Mouse (Mus musculus) ES-E14 (cell line): ENCODE measurements around the gene Ppp6r1. TPM values are rescaled to one million over a fixed set of nuclear protein-coding genes. Genes with fewer than 3 reads are reported as not detected.
"Not testable (repeated sequence)": the region's sequence is repeated elsewhere in the genome, so short reads cannot be mapped to it uniquely, and the experiment has no call there.

ENCODE experiments used
- DNase-seq: peaks from one replicate; pipeline ENCODE4 v3.0.0-alpha.2; 2013; ENCODE audit warnings: low read depth, low spot score
- H3K27ac ChIP-seq: 2 replicates; pipeline ENCODE4 v1.5.1; 2012; ENCODE audit warnings: low read depth, mild to moderate bottlenecking, low read length, moderate library complexity, mixed read lengths; ENCODE audit not compliant: poor library complexity, insufficient read depth, severe bottlenecking
- H3K36me3 ChIP-seq: 2 replicates; pipeline ENCODE4 v1.6.1; 2012; ENCODE audit warnings: mild to moderate bottlenecking, low read length, moderate library complexity, mixed read lengths; ENCODE audit not compliant: control insufficient read depth, poor library complexity, insufficient read depth, severe bottlenecking
- H3K4me1 ChIP-seq, 2 experiments: fragments of 150-350 bp in 1 of 2; sonication (generic) in 1 of 2; 2 replicates each; pipeline ENCODE4 v1.6.1; 2012; ENCODE audit warnings: low read length in 2 of 2, mild to moderate bottlenecking in 1 of 2, mixed read lengths in 1 of 2; ENCODE audit not compliant: control insufficient read depth in 2 of 2, insufficient read depth in 2 of 2, poor library complexity in 1 of 2
- H3K4me3 ChIP-seq, 2 experiments: fragments of 150-350 bp in 1 of 2; sonication (generic) in 1 of 2; 2 replicates each; pipeline ENCODE4 v1.5.1; 2012; ENCODE audit warnings: low read length in 2 of 2, low read depth in 1 of 2, mild to moderate bottlenecking in 1 of 2, mixed read lengths in 1 of 2; ENCODE audit not compliant: insufficient read depth in 1 of 2, poor library complexity in 1 of 2, severe bottlenecking in 1 of 2
- H3K9ac ChIP-seq: 2 replicates; pipeline ENCODE4 v1.6.1; 2012; ENCODE audit warnings: low read depth, mild to moderate bottlenecking, low read length, mixed read lengths; ENCODE audit not compliant: poor library complexity, insufficient read depth, severe bottlenecking
- H3K9me3 ChIP-seq: fragments of 150-350 bp; sonication (generic); 2 replicates; pipeline ENCODE4 v1.6.1; 2012; ENCODE audit warnings: low read depth, mild to moderate bottlenecking, low read length; ENCODE audit not compliant: control insufficient read depth, insufficient read depth
- CHD2 ChIP-seq: IDR thresholded peaks from 2 replicates; pipeline ENCODE4 v1.6.1; 2014; ENCODE audit warnings: mild to moderate bottlenecking, low read depth, low read length, inconsistent platforms
- HCFC1 ChIP-seq: IDR thresholded peaks from 2 replicates; pipeline ENCODE4 v1.6.1; 2012; ENCODE audit warnings: low read length, inconsistent platforms, borderline replicate concordance; ENCODE audit not compliant: insufficient read depth
- MAFK ChIP-seq: IDR thresholded peaks from 2 replicates; pipeline ENCODE4 v1.6.1; 2014; ENCODE audit warnings: mild to moderate bottlenecking, low read depth, low read length, inconsistent platforms; ENCODE audit not compliant: insufficient read depth
- ZC3H11A ChIP-seq: IDR thresholded peaks from 2 replicates; pipeline ENCODE4 v1.6.1; 2012; ENCODE audit warnings: low read depth, mild to moderate bottlenecking, inconsistent platforms, low read length, borderline replicate concordance
- ZNF384 ChIP-seq: IDR thresholded peaks from 2 replicates; pipeline ENCODE4 v1.6.1; 2012; ENCODE audit warnings: low read depth, low read length, inconsistent platforms
- in situ Hi-C, 2 experiments: fragments of 600-800 bp; cut with MboI; formaldehyde crosslinking; loops; one replicate each; pipeline ENCODE4 v1.15.1; 2025; ENCODE audit warnings: low sequenced_read_pairs in 2 of 2, inconsistent platforms in 1 of 2; ENCODE audit not compliant: unreplicated experiment in 2 of 2
- total RNA-seq: library from RNA; depleted of rRNA; stranded (reverse); fragments of 300-350 nt; gene quantifications from 2 replicates; pipeline ENCODE4 v1.2.3, GENCODE M21; 2012; rRNA removed

Ppp6r1 gene
- total RNA-seq, 1 experiment: 62.9 TPM

DNA sequence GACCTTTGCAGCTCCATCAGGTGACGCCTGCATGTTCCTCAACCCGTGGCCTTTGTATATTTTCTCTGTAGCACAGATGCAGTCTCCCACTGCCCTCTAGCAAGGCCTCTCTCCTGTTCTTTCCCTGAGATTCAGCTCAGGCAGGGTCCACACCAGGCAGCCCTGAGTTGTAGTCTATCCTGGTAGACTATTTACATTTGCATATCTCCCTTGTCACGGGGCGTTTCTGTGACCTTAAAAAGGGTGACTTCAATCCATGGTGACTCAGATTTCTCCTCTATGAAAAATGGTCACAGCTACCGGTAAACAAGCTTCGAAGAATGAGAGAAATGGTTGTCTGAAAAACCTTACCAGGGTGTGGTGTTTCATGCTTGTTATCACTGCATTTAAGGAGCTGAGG, 54.9 kb downstream of the Ppp6r1 start, which contains the start of gene Ptprh:
TSS of gene Ptprh (minus strand) at position 169 of the 400 bp plus-strand sequence.
- Histone ChIP-seq H3K9ac (no peak within 1 kb of the TSS), H3K9me3 (no peaks in the 10 kb centered on the region), H3K36me3 (no peaks in the 10 kb centered on the region), H3K27ac (no peak within 1 kb of the TSS), H3K4me1 (no peaks in the 10 kb centered on the region), H3K4me3 (no peak within 1 kb of the TSS)
- in situ Hi-C loops: no loop called here
- TF ChIP-seq ZC3H11A (no peak), ZNF384 (no peak), CHD2 (no peak)
- DNase-seq: no peak

DNA sequence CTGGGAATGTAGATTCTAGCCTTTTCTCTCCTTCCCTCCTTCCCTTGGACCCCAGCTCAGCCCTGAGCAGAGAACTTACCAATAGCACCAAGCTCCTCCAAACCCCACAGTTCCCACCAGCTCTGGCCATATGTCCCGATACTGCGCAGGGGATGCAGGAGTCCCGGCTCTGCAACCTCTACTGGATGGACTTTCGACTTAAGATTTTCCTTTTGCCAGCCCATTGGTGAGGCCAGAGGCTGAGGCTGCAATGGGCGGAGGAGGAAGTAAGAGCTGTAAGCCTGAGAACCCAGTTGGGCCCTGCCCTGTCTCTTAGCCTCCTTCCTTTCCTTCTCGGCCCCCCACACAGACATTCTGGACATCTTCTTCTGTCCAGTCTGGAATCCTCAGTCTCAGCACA, 55.9 kb downstream of the Ppp6r1 start:
- Histone ChIP-seq H3K27ac (no peak overlapping the region), H3K9me3 (no peaks in the 10 kb centered on the region), H3K4me1 (no peaks in the 10 kb centered on the region), H3K4me3 (no peak overlapping the region), H3K36me3 (no peaks in the 10 kb centered on the region), H3K9ac (no peak overlapping the region)
- in situ Hi-C loops: no loop called here
- TF ChIP-seq ZNF384 (no peak), ZC3H11A (no peak), MAFK (no peak), CHD2 (no peak), HCFC1 (no peak)
- DNase-seq: no peak

DNA sequence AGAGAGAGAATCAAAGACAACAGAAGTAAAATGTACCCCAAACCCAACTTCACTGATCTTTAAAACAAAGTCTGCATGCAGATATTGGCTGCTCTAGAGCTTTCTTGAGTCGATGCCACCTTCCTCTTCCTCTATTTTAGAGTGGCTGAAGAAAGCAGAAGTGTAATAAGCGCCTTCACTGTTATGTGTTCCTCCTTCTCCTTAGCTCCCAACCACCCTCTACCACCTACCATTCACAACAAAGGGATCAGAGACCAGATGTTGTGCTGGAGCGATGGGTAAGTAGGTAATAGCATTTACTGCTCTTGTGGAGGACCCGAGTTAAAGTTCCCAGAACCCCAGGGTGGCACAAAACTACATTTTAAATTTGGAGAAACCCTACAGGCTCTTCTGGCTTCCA, 61.8 kb downstream of the Ppp6r1 start:
- in situ Hi-C loops: not testable (repeated sequence)

More for the DNA sequence above, 61.8 kb downstream of the Ppp6r1 start:
- H3K36me3 ChIP-seq, H3K4me1 ChIP-seq, H3K4me3 ChIP-seq, H3K27ac ChIP-seq, DNase-seq, H3K9me3 ChIP-seq, H3K9ac ChIP-seq: not testable (repeated sequence)

Other genes starting within 250 kb of the Ppp6r1 start
- 25.3 and 27.0 TPM in 2 replicates for gene Rdh13, start 213.4 kb downstream of the Ppp6r1 start, total RNA-seq
- gene Eps8l1, start 198.3 kb downstream of the Ppp6r1 start, total RNA-seq: 0.18 and 0.42 TPM in 2 replicates
- gene Ppp1r12c, start 157.3 kb downstream of the Ppp6r1 start, total RNA-seq: 83.2 and 126 TPM in 2 replicates
- 6.3 and 8.4 TPM in 2 replicates for gene Tnnt1, start 142.6 kb downstream of the Ppp6r1 start, total RNA-seq
- gene Tnni3, start 134.8 kb downstream of the Ppp6r1 start, total RNA-seq: 7.8 and 17.9 TPM in 2 replicates
- 3.1 and 6.3 TPM in 2 replicates for gene Dnaaf3, start 126.6 kb downstream of the Ppp6r1 start, total RNA-seq
- 3.0 and 8.7 TPM in 2 replicates for gene Syt5, start 111.5 kb downstream of the Ppp6r1 start, total RNA-seq
- gene Ptprh, start 55.0 kb downstream of the Ppp6r1 start, total RNA-seq: 0.18 TPM in 1 of 2 replicates, not detected in the other
- 8.1 and 8.6 TPM in 2 replicates for gene Tmem86b, start 27.6 kb downstream of the Ppp6r1 start, total RNA-seq
- 56.6 and 61.2 TPM in 2 replicates for gene Hspbp1, start 26.0 kb upstream of the Ppp6r1 start, total RNA-seq
- gene Brsk1, start 31.6 kb upstream of the Ppp6r1 start, total RNA-seq: 20.7 and 26.2 TPM in 2 replicates
- gene Tmem150b, start 66.2 kb upstream of the Ppp6r1 start, total RNA-seq: 0.53 and 0.94 TPM in 2 replicates
- 68.4 and 121 TPM in 2 replicates for gene Kmt5c, start 81.1 kb upstream of the Ppp6r1 start, total RNA-seq
- 46.4 and 130 TPM in 2 replicates for gene Cox6b2, start 94.1 kb upstream of the Ppp6r1 start, total RNA-seq
- gene Fam71e2, start 112.3 kb upstream of the Ppp6r1 start, total RNA-seq: 0.11 TPM in 1 of 2 replicates, not detected in the other
- gene Il11, start 123.8 kb upstream of the Ppp6r1 start, total RNA-seq: 1.2 and 2.1 TPM in 2 replicates
- gene Tmem190, start 123.9 kb upstream of the Ppp6r1 start, total RNA-seq: not detected in 2 replicates
- gene Tmem238, start 130.6 kb upstream of the Ppp6r1 start, total RNA-seq: 13.0 and 27.7 TPM in 2 replicates
- gene Rpl28, start 133.9 kb upstream of the Ppp6r1 start, total RNA-seq: 1,352 and 1,377 TPM in 2 replicates
- gene Ube2s, start 153.6 kb upstream of the Ppp6r1 start, total RNA-seq: 461 and 499 TPM in 2 replicates
- gene Shisa7, start 185.7 kb upstream of the Ppp6r1 start, total RNA-seq: 6.9 and 8.4 TPM in 2 replicates
- gene Isoc2b, start 211.2 kb upstream of the Ppp6r1 start, total RNA-seq: 3.5 and 3.7 TPM in 2 replicates
- 13.0 and 16.1 TPM in 2 replicates for gene Isoc2a, start 218.1 kb upstream of the Ppp6r1 start, total RNA-seq
- 1.6 and 2.2 TPM in 2 replicates for gene Gm36210, start 247.5 kb upstream of the Ppp6r1 start, total RNA-seq